Mouse (Mus musculus): ENCODE data around the gene Lurap1.

The Lurap1 gene

GRCm38 (mm10) chr4:116122762-116123161 lies 28.4 kb downstream of the Lurap1 start:
- DNase-seq (ENCODE audit: extremely low read depth, insufficient read length, low spot score) = peak; percentile 30

- DNase-seq (ENCODE audit: extremely low read depth, insufficient read length, low spot score) = no peak
These were observed 39.7 kb downstream of the Lurap1 start for GRCm38 (mm10) chr4:116111486-116111885.

DNA sequence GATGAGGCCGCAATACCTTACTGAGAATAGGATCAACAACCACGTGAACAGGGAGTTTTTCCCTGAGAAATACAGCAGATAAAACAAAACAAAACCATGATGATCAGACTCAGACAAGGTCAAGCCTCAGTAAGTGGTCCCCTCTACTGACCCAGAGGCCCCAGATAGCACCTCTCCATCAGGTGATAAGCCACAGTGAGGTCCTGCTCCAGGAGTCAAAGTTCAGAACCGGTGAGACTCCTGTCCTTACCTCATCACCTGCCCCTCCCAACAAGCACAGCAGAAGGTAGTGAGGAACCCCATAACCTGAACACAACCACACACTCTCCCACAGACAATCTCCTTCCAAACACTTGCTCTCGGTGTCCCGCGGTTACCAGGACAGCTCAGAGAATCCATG lies 40.4 kb downstream of the Lurap1 start:
- no peak for DNase-seq (ENCODE audit: extremely low read depth, insufficient read length, low spot score)

- DNase-seq (ENCODE audit: extremely low read depth, insufficient read length, low spot score) = no peak
These were observed 45.9 kb downstream of the Lurap1 start for GRCm38 (mm10) chr4:116105278-116105677.

DNA sequence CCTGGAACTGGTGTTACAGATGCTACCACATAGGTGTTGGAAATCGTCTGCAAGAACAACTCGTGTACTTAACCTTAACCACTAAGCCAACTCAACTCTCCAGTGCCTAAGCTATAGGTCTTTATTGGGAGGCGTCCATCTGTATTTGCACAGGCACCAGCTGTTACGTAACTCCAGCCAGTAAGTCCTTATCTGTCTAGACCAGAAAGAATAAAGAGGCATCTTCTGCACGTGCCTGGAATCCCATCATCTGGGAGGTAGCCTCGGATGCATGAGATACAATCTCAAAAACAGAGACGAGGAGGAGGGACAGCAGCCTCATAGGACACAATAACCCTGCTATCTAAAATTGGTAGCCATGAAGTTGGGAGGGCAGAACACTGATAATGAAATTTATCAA lies 50.2 kb downstream of the Lurap1 start:
- no peak for DNase-seq (ENCODE audit: extremely low read depth, insufficient read length, low spot score)

DNA sequence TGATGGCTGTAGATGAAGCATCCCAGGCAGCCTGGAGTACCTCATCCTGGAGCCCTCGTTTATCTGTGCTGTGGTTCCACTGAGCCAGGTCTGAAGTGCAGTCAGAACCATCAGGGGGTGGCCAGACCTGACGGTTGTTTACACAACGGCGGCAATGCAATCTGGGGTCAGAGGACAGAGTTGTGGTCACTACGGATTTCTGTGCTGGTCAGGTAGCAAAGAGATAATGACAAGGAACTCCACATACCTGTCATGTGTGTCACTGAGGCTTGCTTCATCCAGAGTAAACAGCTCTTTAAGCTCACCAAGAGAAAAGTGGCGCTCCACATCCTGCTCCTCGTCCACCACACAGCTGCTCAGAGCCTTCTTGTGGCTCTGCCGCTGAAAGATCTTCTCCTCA lies 53.9 kb downstream of the Lurap1 start:
- no peak for DNase-seq (ENCODE audit: extremely low read depth, insufficient read length, low spot score)

DNA sequence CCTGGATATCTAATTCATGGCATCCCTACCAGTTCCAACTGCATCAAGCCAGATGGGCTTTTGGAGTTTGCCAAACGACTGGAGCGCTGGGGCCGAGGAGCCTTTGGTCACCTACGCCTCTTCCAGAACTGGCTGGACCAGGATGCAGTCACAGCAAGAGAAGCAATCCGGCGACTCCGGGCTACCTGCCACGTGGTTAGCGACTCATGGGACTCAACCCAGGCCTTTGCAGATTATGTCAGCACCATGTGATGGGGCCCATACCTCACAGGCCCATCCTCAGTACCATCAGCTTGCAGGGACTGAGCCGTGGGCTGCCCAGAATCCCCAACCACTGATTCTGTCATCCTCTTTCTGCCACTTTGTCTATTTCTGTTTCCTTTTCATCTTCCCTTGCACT lies 54.8 kb downstream of the Lurap1 start:
- DNase-seq (ENCODE audit: extremely low read depth, insufficient read length, low spot score) = peak; percentile 49

DNA sequence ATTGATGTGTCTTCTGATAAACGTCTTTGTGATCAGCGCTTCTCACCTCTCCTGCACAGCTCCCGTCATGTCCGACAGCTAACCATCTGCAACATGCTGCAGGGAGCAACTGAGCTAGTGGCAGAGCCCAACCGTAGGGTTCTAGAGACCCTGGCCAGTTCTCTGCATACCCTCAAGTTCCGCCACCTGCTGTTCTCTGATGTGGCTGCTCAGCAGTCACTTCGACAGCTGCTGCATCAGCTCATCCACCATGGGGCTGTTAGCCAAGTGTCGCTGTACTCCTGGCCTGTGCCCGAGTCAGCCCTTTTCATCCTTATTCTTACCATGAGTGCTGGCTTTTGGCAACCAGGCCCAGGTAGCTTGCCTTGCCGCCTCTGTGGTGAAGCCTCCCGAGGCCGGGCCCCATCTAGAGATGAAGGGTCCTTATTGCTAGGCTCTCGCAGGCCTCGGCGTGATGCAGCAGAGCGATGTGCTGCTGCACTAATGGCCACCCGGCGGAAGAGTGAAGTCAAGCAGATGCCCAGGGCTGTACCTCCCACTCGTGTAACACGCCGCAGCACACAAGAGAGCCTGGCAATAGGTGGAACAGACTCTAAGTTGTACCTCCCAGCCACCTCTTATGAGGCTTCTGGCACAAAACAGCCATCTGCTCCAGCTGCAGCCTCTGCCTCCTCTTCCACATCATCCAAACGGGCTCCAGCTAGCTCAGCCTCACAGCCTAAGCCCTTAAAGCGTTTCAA lies 62.5 kb downstream of the Lurap1 start:
- DNase-seq (ENCODE audit: extremely low read depth, insufficient read length, low spot score) = no peak
